Mouse (Mus musculus) thymus, postnatal 25 days (tissue): ENCODE measurements at regions not wholly inside any gene's neighbourhood (a gene's known extent, or its start where the extent isn't known, plus 50 kb on each side); places are given as distances from the start of the nearest gene placed in this dataset.

ENCODE experiments used
- DNase-seq: peaks from one replicate; pipeline ENCODE4 v3.0.0; 2022

DNA sequence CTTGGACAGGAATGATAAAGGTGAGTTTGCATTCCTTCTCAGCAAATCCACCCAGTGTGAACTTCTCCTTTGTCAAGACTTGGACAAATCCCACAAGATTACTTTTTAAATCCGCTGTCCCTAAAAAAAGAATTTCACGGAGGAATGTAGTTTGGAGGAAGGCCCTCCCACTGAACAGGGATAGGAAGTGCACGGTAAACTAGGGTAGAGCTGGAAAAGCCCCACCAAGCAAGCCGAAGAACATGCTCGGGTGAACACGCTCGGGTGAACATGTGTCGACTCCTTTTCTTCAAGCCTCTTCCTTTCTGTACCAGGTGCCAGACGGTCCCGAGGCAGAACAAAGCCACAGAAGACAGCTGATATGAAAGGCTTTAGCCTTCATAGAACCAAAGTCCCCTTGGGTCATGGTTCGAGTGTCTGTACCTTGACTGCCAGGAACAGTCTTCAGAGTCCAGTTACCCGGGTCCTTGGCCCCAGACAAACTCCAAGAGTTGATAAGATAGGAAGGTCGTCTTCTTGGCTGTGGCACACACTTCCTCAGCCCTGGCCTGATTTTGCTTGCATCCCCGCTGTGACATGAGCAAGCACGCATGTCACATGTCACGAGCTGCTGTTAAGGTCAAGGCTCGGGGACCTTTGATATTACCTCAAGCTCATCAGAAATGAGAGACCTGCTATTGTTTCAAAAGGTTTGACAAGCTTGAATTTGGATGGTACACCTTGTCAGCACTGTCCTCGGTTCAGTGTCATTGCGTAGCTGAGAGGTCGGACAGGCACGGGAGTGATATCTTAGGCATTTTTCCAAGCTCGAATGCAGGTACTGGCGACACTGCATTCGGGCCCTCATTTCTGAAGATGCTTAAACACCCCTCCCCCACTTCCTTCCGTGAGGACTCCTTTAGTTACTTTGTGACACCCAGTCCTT lies 51.5 kb upstream of the Ryk start:
- no peak for DNase-seq

DNA sequence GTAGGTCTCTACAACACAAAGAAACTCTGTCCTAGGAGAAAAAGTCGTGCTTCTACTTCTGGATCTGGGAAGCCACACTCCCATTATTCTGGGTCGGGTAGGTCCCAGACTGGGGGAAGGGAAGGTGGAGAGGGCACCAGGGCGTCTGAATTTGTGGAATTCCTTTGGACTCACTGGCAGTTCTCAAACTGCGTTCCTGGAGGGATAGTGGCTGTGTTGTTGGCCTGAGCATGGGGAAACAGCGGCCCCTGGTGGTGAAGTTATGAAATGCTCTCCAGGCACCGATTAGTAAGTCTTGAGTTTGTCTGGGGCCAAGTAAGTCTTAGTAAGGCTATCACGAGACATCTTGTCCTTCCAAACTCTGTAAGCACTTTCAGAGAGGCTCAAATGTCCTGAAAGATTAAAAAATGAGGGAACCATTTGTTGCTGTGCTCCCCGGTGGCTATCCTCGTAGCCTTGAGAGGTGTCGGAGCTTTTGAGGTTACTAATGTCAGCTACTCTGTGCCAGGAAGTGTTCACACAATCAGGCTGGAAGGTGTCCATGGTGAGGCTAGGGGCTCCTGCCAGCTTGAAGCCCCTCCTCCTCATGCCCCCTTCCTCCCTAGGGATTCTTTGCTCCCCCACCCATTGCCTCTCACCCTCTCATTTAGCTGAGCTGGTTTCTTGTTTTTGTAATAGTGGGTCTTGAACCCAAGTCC lies 50.2 kb upstream of the Ryk start:
- peak; percentile 68 for DNase-seq
